Mouse (Mus musculus) right cerebral cortex, adult 18-20 months (tissue): ENCODE measurements around the gene Zfp791.
A peak's percentile ranks its signal among the peaks of the same experiment; 100 is the strongest.
"Not testable (repeated sequence)": the region's sequence is repeated elsewhere in the genome, so short reads cannot be mapped to it uniquely, and the experiment has no call there.

ENCODE experiments used
- DNase-seq: peaks from one replicate; pipeline ENCODE4 v3.0.0; 2022; ENCODE audit warnings: mixed read lengths

Gene Zfp791

DNA sequence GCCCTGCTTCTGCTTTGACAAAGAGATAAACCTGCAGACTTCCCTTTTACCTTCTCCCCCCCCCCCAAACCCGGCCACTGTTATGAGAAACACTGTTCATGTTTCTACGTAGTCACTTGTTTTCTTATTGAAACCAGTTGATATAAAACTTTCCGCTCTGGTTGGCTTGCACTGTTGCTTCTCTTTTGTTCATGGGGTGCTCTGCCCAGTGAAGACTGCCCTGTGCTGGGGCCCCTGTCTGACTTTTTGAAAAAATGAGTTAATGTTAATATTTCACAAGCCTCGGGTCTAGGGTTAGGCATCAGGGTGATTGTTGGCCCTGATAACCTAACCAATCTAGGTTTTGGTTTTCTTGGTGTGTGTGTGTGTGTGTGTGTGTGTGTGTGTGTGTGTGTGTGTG is 40.7 kb downstream of the Zfp791 start:
- not testable (repeated sequence) for DNase-seq

- DNase-seq, result no peak
Measured at GRCm38 (mm10) chr8:85081216-85081555, 41.7 kb downstream of the Zfp791 start, which contains the start of gene Wdr83. Gene Wdr83, minus strand, starts transcription at chr8:85081306.

DNA sequence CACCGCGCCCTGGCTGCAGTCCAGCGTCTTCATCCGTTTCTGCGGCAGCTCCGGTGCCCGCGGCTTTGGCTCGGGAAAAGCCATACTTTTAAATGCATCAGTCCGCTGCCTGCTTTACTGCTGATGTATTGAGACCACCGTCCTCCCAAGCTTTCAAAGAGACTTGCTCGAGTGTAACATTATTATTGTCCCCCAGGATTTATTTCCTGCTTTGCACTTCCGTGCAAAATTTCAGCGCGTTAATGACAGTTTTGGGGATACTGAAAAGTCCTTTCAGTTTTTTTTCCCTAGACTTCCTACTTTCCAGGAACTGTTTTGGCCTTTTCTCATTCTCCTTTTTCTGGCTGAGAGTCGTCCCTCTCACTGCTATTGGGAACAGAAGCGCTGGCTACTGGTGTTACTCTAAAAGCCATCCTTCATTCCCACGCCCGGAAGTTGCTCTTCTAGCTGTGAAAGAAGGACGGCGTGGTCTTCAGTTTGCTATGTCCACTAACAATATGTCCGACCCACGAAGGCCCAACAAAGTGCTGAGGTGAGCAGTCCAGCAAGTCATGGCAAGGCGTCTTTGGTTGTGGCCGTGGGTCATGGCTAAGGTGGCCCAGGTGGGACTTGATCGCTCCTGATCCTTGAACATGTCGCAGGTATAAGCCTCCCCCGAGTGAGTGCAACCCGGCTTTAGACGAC is 42.2 kb downstream of the Zfp791 start, which contains the start of gene Wdr83os:
Gene Wdr83os, plus strand, starts transcription at position 209 of the 684 bp plus-strand sequence.
- DNase-seq, result peak; percentile 45

- no peak for DNase-seq
Measured at GRCm38 (mm10) chr8:85080214-85080531, 42.7 kb downstream of the Zfp791 start.

GRCm38 (mm10) chr8:85076993-85077392 is 45.9 kb downstream of the Zfp791 start:
- DNase-seq, result peak; percentile 85

DNA sequence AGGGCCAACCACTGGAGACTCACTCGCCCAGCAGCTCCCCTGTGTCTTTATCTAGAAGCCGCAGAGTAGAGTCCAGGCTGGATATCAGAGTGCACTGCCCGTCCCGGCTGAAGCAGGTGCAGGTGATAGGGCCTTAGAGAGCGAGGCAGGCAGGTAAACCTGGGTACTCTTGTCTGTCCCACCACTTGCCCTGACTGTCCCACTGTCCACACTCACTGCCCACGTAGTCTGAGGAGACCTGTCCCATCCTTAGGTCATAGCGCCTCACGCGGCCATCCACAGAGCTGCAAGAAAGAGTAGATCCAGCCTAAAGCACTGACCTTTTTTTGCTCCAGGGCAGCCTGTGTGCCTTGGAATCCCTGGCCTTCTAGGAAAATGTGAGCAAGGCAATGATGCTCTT is 46.9 kb downstream of the Zfp791 start:
- DNase-seq, result no peak

DNA sequence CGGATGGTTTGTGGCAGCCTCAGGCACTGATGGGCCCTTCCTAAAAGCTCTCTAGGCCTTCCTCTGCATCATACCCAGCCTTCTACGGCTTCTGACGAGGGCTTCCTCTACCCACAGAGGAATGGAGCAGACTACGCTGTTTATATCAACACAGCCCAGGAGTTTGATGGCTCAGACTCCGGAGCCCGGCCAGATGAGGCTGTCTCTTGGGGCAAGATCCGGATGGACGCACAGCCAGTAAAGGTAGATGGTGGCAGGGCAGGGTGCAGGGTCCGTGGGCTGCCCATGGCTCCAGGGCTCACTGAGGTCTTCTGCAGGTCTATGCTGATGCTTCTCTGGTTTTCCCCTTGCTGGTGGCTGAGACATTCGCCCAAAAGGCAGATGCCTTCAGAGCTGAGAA is 48.3 kb downstream of the Zfp791 start:
- no peak for DNase-seq

DNA sequence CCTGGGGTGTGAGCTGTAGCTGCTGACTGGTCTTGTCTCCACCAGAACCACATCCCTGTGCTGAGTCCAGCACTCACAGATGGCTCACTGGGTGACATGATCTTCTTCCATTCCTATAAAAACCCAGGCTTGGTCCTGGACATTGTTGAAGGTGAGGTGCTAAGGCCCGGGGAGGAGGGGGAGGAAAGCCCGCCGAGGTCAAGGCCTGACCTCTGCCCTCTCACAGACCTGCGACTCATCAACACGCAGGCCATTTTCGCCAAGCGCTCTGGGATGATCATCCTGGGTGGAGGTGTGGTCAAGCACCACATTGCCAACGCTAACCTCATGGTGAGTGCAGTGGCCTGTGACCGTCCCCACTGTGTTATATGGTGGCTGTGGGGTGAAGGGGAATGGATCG is 48.7 kb downstream of the Zfp791 start:
- no peak for DNase-seq

DNA sequence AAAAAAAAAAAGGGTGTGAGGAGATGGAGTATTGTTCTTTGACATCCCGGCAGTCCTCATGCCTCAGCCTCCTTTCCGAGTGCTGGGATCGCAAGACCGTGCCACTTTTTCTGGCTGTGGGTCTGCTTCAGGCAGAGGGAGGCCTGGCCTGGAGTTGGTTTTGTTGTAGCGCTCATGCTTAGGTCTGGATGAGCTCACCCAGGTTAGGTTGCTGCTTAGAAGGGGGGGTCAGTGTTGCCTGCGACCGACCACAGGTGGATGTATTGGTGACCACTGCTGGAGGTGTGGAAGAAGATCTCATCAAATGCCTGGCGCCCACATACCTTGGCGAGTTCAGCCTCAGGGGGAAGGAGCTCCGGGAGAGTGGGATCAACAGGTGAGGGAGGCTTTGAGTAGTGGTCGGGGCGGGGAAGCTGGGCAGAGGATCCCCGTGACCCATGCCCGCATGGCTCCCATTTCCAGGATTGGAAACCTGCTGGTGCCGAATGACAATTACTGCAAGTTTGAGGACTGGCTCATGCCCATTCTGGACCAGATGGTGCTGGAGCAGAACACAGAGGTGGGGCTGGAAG is 49.8 kb downstream of the Zfp791 start:
- no peak for DNase-seq

GRCm38 (mm10) chr8:85072364-85072929 is 50.4 kb downstream of the Zfp791 start:
- no peak for DNase-seq

- peak; percentile 94 for DNase-seq
Measured at GRCm38 (mm10) chr8:85071514-85072281, 51.2 kb downstream of the Zfp791 start, which contains the start of gene Dhps. Gene Dhps, plus strand, starts transcription at chr8:85071757.

- DNase-seq, result no peak
Measured at GRCm38 (mm10) chr8:85071041-85071440, 51.9 kb downstream of the Zfp791 start.

GRCm38 (mm10) chr8:85067982-85068381 is 54.9 kb downstream of the Zfp791 start, which contains the start of gene Gm5741:
Gene Gm5741, minus strand, starts transcription at chr8:85067982.
- DNase-seq, result no peak

DNA sequence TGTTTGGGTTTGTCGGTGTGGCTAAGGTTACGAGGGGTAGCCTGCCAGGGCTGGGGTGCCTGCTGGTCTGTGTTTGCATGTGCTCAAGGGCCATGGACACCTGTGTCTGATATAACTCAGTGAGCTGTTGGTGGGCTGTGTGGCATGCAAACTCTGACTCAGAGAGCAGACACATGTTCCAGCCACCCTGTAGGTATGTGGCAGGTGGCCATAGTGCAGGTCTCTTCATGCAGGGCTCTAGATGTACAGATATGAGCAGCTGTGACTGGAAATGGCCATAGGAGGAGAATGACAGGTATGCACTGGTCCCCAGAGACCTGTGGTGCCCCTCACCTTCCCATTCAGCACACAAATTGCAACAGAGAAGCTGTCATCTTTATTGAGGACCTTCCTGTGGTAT is 55.7 kb downstream of the Zfp791 start:
- DNase-seq, result no peak

DNA sequence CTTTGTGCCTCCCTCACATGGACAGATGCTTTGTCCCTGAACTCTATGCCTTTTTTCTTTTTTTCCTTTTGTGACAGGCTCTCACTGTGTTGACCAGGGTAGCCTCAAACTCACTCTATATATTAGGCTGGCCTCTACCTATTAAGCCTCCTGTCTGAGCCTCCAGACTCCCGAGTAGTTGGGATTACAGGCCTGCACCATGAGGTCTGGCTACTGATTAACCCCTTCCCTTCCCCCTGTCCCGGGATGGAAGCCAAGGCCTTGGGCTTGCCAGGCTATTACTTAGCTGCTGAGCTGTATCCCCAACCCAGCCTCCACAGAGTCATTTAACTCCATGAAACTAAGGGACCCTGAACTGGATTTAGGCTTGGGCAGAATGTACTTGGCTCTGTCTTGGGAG is 57.7 kb downstream of the Zfp791 start:
- DNase-seq, result no peak

GRCm38 (mm10) chr8:85062603-85063002 is 60.3 kb downstream of the Zfp791 start:
- no peak for DNase-seq

DNA sequence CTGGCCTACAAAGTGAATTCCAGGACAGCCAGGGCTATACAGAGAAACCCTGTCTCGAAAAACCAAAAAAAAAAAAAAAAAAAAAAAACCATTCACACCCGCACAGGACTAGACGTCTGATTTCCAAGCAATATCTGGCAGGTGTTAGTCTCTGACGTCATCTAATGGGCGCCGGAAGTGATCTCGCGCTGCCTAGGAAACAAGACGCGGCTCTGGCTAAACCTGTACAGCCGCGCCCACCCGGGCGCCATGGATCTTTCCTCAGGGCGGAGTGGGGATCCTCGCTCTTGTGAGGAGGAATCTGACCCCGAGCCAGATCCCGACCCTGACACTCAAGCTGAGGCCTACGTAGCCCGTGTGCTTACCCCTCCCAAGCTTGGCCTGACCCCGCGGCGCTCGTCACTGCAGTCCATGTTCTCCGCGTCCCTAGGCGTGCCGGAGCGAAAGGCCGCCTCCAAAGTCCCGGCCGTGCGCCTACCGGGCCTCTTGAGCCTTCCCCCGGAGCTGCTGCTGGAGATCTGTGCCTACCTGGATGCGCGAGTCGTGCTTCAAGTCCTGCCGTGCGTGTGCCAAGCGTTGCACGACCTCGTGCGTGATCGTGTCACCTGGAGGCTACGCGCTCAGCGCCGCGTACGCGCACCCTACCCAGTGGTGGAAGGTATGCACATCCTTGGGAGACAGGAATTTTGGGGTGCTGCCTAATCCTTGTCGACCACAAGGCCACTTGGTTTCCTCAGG is 62.8 kb downstream of the Zfp791 start, which contains the start of gene Fbxw9:
Gene Fbxw9, plus strand, starts transcription at position 177 of the 738 bp plus-strand sequence.
- peak; percentile 92 for DNase-seq
